Mouse (Mus musculus): Measurements from ENCODE around the gene Spg11. TPM values are rescaled to one million over a fixed set of nuclear protein-coding genes. Genes with fewer than 3 reads are reported as not detected.
A peak's percentile ranks its signal among the peaks of the same experiment; 100 is the strongest.

The Spg11 gene
- total and polyA plus RNA-seq, 3 experiments = 1.1 to 15.5 (median 10.7) TPM

DNA sequence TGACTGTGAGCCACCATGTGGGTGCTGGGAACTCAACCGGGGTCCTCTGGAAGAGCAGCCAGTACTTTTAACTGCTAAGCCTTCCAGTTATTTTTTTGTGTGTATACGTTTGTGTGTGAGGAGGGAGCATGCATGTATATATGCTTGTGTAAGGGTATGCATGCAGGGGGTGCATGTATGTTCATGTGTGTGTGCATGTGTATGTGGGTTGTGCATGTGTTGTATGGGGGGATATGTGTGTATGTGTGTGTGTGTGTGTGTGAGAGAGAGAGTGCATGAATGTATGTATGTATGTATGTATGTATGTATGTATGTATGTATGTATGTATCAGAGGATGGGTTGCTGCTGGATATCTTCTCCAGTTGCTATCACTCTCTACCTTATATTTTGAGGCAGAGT is 36.3 kb upstream of the Spg11 start:
- H3K4me3 ChIP-seq (ENCODE audit: low read depth, low read length) = no peak overlapping the region
- no peak for ATAC-seq (ENCODE audit: extremely low read depth, insufficient number of reproducible peaks, low FRiP score, poor library complexity, severe bottlenecking)
- H3K27me3 ChIP-seq (ENCODE audit: insufficient read depth, low read length) = no peaks in the 10 kb centered on the region
- H3K36me3 ChIP-seq (replicated peaks) = peaks cover 65% of the 10 kb centered on the region
- no peaks in the 10 kb centered on the region for H3K9me3 ChIP-seq (replicated peaks)
- H3K4me1 ChIP-seq (ENCODE audit: insufficient read depth, low read depth, low read length) = peaks cover 59% of the 10 kb centered on the region
- TF ChIP-seq POLR2AphosphoS5 (IDR thresholded peaks at IDR 0.05; ENCODE audit: insufficient replicate concordance, low read depth, low read length) (peak; percentile 65; the same call in 1 of the 2 replicates), GATA1 (IDR thresholded peaks at IDR 0.05; ENCODE audit: borderline replicate concordance, low read length) (no peak)
- no peak for DNase-seq (ENCODE audit: low spot score)

DNA sequence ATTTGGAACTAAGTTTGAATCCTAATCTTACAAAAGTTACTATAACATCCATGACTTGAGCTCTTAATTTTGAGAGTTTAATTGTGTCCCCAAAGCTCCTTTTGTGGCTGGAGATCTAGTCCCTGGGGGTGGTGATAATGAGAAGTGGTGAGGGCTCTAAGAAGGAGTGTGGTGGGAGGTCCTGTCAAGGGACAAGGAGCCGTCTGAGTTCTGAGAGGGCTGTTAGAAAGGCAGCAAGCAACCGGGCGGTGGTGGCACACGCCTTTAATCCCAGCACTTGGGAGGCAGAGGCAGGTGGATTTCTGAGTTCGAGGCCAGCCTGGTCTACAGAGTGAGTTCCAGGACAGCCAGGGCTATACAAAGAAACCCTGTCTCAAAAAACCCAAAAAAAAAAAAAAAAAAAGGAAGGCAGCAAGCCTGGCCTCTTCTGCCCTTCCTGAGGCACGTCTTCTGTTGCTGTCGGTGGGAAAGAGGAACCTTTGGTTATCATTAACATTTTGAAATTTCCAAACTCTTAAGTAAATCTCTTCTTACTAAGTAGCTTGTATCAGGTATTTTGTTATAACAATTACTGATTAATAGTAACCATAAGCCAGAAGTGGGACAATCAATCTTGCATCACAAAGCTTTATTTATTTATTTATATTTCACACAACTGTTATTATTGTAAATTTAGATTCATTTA is 35.6 kb upstream of the Spg11 start:
- Histone ChIP-seq H3K27me3 (ENCODE audit: insufficient read depth, low read length) (no peaks in the 10 kb centered on the region), H3K9me3 (replicated peaks) (no peaks in the 10 kb centered on the region), H3K36me3 (replicated peaks) (peaks cover 65% of the 10 kb centered on the region), H3K4me3 (ENCODE audit: low read depth, low read length) (no peak overlapping the region), H3K4me1 (ENCODE audit: insufficient read depth, low read depth, low read length) (peaks cover 65% of the 10 kb centered on the region)
- DNase-seq (ENCODE audit: low spot score) (no peak), ATAC-seq (ENCODE audit: extremely low read depth, insufficient number of reproducible peaks, low FRiP score, poor library complexity, severe bottlenecking) (no peak)
- TF ChIP-seq TAL1 (conservative IDR thresholded peaks at IDR 0.05; ENCODE audit: low read depth, low read length) (no peak), POLR2AphosphoS5 (IDR thresholded peaks at IDR 0.05; ENCODE audit: insufficient replicate concordance, low read depth, low read length) (no peak), GATA2 (IDR thresholded peaks at IDR 0.05; ENCODE audit: borderline replicate concordance, low read depth, low read length) (no peak), GATA1 (IDR thresholded peaks at IDR 0.05; ENCODE audit: borderline replicate concordance, low read length) (no peak), CTCF (IDR thresholded peaks at IDR 0.05; ENCODE audit: low read depth, low read length) (no peak)

DNA sequence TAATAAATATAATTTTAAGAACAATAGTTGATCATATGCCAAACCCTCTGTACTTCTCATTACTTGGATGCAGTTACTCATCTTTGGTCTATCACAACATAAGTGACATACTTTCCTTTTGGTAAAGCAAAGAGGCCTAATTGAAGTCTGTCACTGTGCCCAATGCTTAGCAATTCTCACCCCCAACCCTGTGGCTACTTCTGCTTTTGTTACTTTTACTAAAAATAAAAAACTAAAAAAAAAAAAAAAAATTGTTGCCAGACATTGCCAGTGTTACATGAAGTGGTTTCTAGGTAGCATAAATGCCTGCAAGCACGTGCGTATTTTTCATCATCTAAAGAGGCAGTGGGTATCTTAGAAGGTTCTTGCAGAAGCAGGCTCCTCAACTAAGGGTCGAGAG is 34.7 kb upstream of the Spg11 start:
- DNase-seq (ENCODE audit: low spot score) (no peak), ATAC-seq (ENCODE audit: extremely low read depth, insufficient number of reproducible peaks, low FRiP score, poor library complexity, severe bottlenecking) (no peak)
- Histone ChIP-seq H3K4me3 (ENCODE audit: low read depth, low read length) (no peak overlapping the region), H3K27me3 (ENCODE audit: insufficient read depth, low read length) (no peaks in the 10 kb centered on the region), H3K36me3 (replicated peaks) (peaks cover 65% of the 10 kb centered on the region), H3K4me1 (ENCODE audit: insufficient read depth, low read depth, low read length) (peaks cover 70% of the 10 kb centered on the region), H3K9me3 (replicated peaks) (no peaks in the 10 kb centered on the region)
- TF ChIP-seq CTCF (IDR thresholded peaks at IDR 0.05; ENCODE audit: low read depth, low read length) = no peak
- TF ChIP-seq GATA2 (IDR thresholded peaks at IDR 0.05; ENCODE audit: borderline replicate concordance, low read depth, low read length) = no peak
- no peak for TF ChIP-seq POLR2AphosphoS5 (IDR thresholded peaks at IDR 0.05; ENCODE audit: insufficient replicate concordance, low read depth, low read length)
- TF ChIP-seq GATA1 (IDR thresholded peaks at IDR 0.05; ENCODE audit: borderline replicate concordance, low read length) = no peak
- no peak for TF ChIP-seq TAL1 (conservative IDR thresholded peaks at IDR 0.05; ENCODE audit: low read depth, low read length)

DNA sequence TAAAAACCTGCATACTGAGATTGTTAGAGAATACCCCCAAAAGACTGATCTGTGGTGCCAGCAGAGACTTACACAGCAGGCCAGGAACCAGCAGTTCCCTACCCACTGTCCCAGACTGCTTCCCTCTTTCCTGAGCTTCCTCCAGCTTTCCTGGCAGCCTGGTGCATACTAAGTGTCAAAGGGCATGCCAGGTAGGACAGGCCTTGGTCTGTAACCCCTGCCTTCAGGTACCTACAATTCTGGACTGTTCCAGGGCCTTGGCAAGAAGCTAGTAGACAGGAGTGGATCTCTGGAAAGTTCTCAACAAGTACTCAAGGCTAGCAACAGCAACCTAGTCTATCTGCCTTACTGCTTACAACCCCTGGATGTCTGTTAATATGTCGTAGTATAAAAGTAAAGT is 33.0 kb upstream of the Spg11 start:
- ATAC-seq (ENCODE audit: extremely low read depth, insufficient number of reproducible peaks, low FRiP score, poor library complexity, severe bottlenecking) (no peak), DNase-seq (ENCODE audit: low spot score) (no peak)
- H3K36me3 ChIP-seq (replicated peaks) = peaks cover 62% of the 10 kb centered on the region
- H3K4me1 ChIP-seq (ENCODE audit: insufficient read depth, low read depth, low read length) = peaks cover 77% of the 10 kb centered on the region
- no peaks in the 10 kb centered on the region for H3K9me3 ChIP-seq (replicated peaks)
- TF ChIP-seq GATA1 (IDR thresholded peaks at IDR 0.05; ENCODE audit: borderline replicate concordance, low read length) = no peak
- no peak for TF ChIP-seq CTCF (IDR thresholded peaks at IDR 0.05; ENCODE audit: low read depth, low read length)
- no peak for TF ChIP-seq TAL1 (conservative IDR thresholded peaks at IDR 0.05; ENCODE audit: low read depth, low read length)
- TF ChIP-seq GATA2 (IDR thresholded peaks at IDR 0.05; ENCODE audit: borderline replicate concordance, low read depth, low read length) = no peak
- no peak for TF ChIP-seq POLR2AphosphoS5 (IDR thresholded peaks at IDR 0.05; ENCODE audit: insufficient replicate concordance, low read depth, low read length)
- no peaks in the 10 kb centered on the region for H3K27me3 ChIP-seq (ENCODE audit: insufficient read depth, low read length)
- H3K4me3 ChIP-seq (ENCODE audit: low read depth, low read length) = no peak overlapping the region

DNA sequence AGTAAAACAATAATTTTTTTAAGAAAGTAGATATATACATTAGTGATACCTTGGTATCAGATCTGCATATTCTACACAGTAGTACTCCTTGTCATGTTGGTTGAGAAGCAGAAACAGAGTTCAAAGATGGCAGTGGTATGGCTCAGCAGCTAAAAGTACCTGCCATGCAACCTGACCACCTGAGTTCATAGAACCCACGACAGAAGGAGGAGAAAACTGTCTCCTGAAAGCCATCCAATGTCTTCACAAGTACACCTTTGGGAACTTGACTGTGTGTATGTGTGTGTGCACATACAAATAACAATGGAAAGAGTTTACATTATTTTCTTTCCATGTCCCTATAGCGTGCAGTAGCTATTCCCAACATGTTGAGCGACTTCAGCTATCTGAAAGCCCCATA is 31.5 kb upstream of the Spg11 start:
- peaks cover 49% of the 10 kb centered on the region for H3K36me3 ChIP-seq (replicated peaks)
- H3K27me3 ChIP-seq (ENCODE audit: insufficient read depth, low read length) = no peaks in the 10 kb centered on the region
- H3K9me3 ChIP-seq (replicated peaks) = no peaks in the 10 kb centered on the region
- ATAC-seq (ENCODE audit: extremely low read depth, insufficient number of reproducible peaks, low FRiP score, poor library complexity, severe bottlenecking) (no peak), DNase-seq (ENCODE audit: low spot score) (no peak)
- H3K4me3 ChIP-seq (ENCODE audit: low read depth, low read length) = no peak overlapping the region; the same call in 1 of the 2 replicates
- TF ChIP-seq POLR2AphosphoS5 (IDR thresholded peaks at IDR 0.05; ENCODE audit: insufficient replicate concordance, low read depth, low read length) (no peak), GATA1 (IDR thresholded peaks at IDR 0.05; ENCODE audit: borderline replicate concordance, low read length) (no peak), CTCF (IDR thresholded peaks at IDR 0.05; ENCODE audit: low read depth, low read length) (no peak), GATA2 (IDR thresholded peaks at IDR 0.05; ENCODE audit: borderline replicate concordance, low read depth, low read length) (no peak), TAL1 (conservative IDR thresholded peaks at IDR 0.05; ENCODE audit: low read depth, low read length) (no peak)
- peaks cover 69% of the 10 kb centered on the region for H3K4me1 ChIP-seq (ENCODE audit: insufficient read depth, low read depth, low read length)

DNA sequence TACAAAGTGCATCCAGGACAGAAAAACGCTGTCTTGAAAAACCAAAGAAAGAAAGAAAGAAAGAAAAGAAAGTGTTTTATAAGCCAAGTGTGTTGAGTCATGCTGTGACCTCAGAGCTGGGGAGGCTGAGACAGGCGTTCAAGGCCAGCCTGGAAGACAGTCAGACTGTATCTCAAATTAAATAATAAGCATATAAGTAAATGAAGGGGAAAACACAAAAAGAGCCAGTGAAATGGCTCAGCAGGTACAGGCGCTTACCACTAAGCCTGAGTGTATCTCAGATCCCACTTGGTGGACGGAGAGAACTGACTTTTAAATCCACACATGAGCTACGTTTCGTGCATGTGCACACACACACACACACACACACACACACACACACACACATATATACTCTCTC is 31.1 kb upstream of the Spg11 start:
- peaks cover 45% of the 10 kb centered on the region for H3K36me3 ChIP-seq (replicated peaks)
- peaks cover 67% of the 10 kb centered on the region for H3K4me1 ChIP-seq (ENCODE audit: insufficient read depth, low read depth, low read length)
- ATAC-seq (ENCODE audit: extremely low read depth, insufficient number of reproducible peaks, low FRiP score, poor library complexity, severe bottlenecking) (no peak), DNase-seq (ENCODE audit: low spot score) (no peak)
- TF ChIP-seq TAL1 (conservative IDR thresholded peaks at IDR 0.05; ENCODE audit: low read depth, low read length) (no peak), CTCF (IDR thresholded peaks at IDR 0.05; ENCODE audit: low read depth, low read length) (no peak)
- peak overlapping the region; percentile 86; the same call in 1 of the 2 replicates for H3K4me3 ChIP-seq (ENCODE audit: low read depth, low read length)
- no peaks in the 10 kb centered on the region for H3K27me3 ChIP-seq (ENCODE audit: insufficient read depth, low read length)
- H3K9me3 ChIP-seq (replicated peaks) = no peaks in the 10 kb centered on the region
